Mouse (Mus musculus) midbrain, embryonic 14.5 days (tissue): ENCODE results near the gene P3h3. TPM values are rescaled to one million over a fixed set of nuclear protein-coding genes. Genes with fewer than 3 reads are reported as not detected.
"Not testable (repeated sequence)": the region's sequence is repeated elsewhere in the genome, so short reads cannot be mapped to it uniquely, and the experiment has no call there.

ENCODE experiments used
- ATAC-seq: fragments of 200-750 bp; cut with Nextera tagmentation; 2 replicates; pipeline ENCODE4 v1.8.0; 2017; ENCODE audit warnings: moderate number of reproducible peaks, moderate library complexity; ENCODE audit not compliant: low FRiP score, low TSS enrichment
- DNase-seq: peaks from one replicate; pipeline ENCODE4 v3.0.0-alpha.2; 2015
- H3K27ac ChIP-seq: fragments of 300-500 bp; sonication (generic); replicated peaks from 2 replicates; pipeline ENCODE4 v1.5.1; 2014; ENCODE audit warnings: mild to moderate bottlenecking, low read depth, low read length, moderate library complexity
- H3K27me3 ChIP-seq: fragments of 300-500 bp; sonication (generic); 2 replicates; pipeline ENCODE4 v1.6.1; 2014; ENCODE audit warnings: low read length, control low read depth, mixed read lengths; ENCODE audit not compliant: control insufficient read depth, insufficient read depth
- H3K36me3 ChIP-seq: fragments of 300-500 bp; sonication (generic); 2 replicates; pipeline ENCODE4 v1.6.1; 2014; ENCODE audit warnings: low read length, control low read depth; ENCODE audit not compliant: control insufficient read depth, insufficient read depth
- H3K4me1 ChIP-seq: fragments of 300-500 bp; sonication (generic); 2 replicates; pipeline ENCODE4 v1.6.1; 2014; ENCODE audit warnings: mild to moderate bottlenecking, antibody characterized with exemption, low read length, control low read depth; ENCODE audit not compliant: control insufficient read depth, insufficient read depth
- H3K4me2 ChIP-seq: fragments of 300-500 bp; sonication (generic); 2 replicates; pipeline ENCODE4 v1.6.1; 2014; ENCODE audit warnings: mild to moderate bottlenecking, low read length, moderate library complexity
- H3K4me3 ChIP-seq: fragments of 300-500 bp; sonication (generic); replicated peaks from 2 replicates; pipeline ENCODE4 v1.5.1; 2014; ENCODE audit warnings: low read depth, low read length
- H3K9ac ChIP-seq: fragments of 300-500 bp; sonication (generic); replicated peaks from 2 replicates; pipeline ENCODE4 v1.6.1; 2014; ENCODE audit warnings: mild to moderate bottlenecking, low read length, moderate library complexity
- H3K9me3 ChIP-seq: fragments of 300-500 bp; sonication (generic); 2 replicates; pipeline ENCODE4 v1.6.1; 2016; ENCODE audit warnings: low read length, control low read depth, mixed read lengths; ENCODE audit not compliant: control insufficient read depth
- WGBS: fragments of 180-500 bp; shearing (Covaris S2); extraction: QIAGEN DNeasy Blood & Tissue Kit; methylation state at CpG from one replicate; pipeline ENCODE4 v1.1.7; 2014; 5-methylcytosine and 5-hydroxymethylcytosine counted together
- polyA plus RNA-seq: library from polyadenylated mRNA; unstranded; fragments of >200 nt; fragmentation: Nextera tagmentation; extraction: Ambion mirVana; gene quantifications from 2 replicates; pipeline ENCODE4 v1.2.1, GENCODE M21; 2014

P3h3 gene
- polyA plus RNA-seq, 1 experiment from 2014 or later = 13.9 TPM

DNA sequence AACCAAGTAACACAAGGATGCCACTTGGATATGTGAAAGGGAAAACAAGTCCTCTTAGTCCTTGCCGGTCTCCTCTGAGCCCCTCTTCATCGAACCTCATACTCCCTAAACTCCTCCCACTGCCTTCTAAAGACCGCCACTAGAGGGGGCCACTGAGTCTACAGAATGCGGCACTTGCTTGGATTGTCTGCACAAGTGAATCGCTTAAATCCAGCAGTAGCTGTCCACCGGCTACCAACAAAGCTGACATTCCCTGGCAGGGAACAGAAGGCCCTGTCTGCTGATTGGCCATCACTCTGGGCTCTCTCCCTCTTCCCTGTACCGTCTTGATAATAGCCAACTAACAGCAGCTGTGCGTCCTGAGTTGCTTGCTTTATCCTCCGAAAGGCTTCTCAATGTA, 10.2 kb downstream of the P3h3 start:
- WGBS = 3% methylated on average over 9 of the region's 9 CpGs
- peak; percentile 97 for DNase-seq
- 0 out of 2 replicates have a peak overlapping the region, but pooled peaks have one; percentile 14 for H3K4me2 ChIP-seq
- H3K27ac ChIP-seq = peak overlapping the region; percentile 63
- no peak overlapping the region for H3K9ac ChIP-seq
- ATAC-seq = peak; percentile 84
- H3K4me1 ChIP-seq = no peaks in the 10 kb centered on the region
- H3K4me3 ChIP-seq = no peak overlapping the region
- H3K36me3 ChIP-seq = peaks cover 21% of the 10 kb centered on the region
- no peaks in the 10 kb centered on the region for H3K27me3 ChIP-seq
- H3K9me3 ChIP-seq = no peaks in the 10 kb centered on the region

DNA sequence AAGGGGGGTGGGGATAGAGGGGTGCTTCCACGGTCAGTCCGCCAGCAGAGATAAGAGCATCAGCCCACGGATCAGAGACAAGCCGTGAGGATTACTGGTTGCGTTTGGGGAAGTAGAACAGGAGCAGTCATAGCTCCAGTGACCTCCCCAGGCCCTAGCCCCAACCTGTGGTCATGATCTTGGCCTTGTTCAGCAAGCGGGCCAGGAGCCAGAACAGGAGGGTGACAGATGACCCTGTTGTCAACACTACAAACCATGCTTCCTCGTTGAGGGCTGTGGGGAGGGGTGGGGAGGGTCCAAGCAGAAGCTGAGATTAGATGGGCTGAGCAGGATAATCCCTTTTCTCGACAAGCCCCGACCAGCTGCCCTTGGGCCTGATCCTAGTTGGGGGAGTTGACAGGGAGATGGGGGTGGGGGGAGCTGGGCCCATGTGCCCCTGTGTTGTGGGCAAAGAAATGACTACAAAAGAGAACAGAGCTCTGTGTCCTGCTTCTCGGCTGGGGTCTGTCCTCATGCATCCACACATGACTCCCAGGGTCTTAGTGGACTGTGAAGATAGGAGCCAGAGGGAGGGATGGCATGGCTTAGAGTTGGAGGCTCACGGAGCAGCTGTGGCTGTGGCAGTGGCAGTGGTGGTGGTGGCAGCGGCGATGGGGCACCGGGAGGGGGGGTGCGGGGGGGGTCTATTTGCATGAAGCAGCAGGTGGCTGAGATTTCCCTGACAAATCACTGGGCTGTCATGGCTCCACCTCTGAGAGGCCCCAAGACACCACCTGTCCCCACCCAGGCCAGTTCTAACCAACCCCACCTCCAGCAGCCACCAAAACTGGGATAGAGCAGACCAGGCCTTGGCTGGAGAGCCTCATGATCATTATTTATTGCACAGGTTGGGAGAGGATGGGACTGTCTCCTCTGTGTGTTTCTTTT, 17.0 kb downstream of the P3h3 start, which contains the start of gene Gnb3:
TSS of gene Gnb3 (minus strand) at position 35 of the 927 bp plus-strand sequence.
- peaks cover 17% of the 10 kb centered on the region for H3K4me1 ChIP-seq
- no peaks in the 10 kb centered on the region for H3K27me3 ChIP-seq
- H3K4me2 ChIP-seq = peak within 1 kb of the TSS; percentile 30
- DNase-seq (peak; percentile 50), ATAC-seq (peak; percentile 69)
- peak within 1 kb of the TSS; percentile 62 for H3K27ac ChIP-seq
- 9% methylated on average over 15 of the region's 15 CpGs for WGBS
- peaks cover 12% of the 10 kb centered on the region; the same call in 1 of the 2 replicates for H3K36me3 ChIP-seq
- H3K9ac ChIP-seq = 0 out of 2 replicates have a peak within 1 kb of the TSS, but pooled peaks have one; percentile 23
- H3K9me3 ChIP-seq = no peaks in the 10 kb centered on the region
- H3K4me3 ChIP-seq = no peak within 1 kb of the TSS

DNA sequence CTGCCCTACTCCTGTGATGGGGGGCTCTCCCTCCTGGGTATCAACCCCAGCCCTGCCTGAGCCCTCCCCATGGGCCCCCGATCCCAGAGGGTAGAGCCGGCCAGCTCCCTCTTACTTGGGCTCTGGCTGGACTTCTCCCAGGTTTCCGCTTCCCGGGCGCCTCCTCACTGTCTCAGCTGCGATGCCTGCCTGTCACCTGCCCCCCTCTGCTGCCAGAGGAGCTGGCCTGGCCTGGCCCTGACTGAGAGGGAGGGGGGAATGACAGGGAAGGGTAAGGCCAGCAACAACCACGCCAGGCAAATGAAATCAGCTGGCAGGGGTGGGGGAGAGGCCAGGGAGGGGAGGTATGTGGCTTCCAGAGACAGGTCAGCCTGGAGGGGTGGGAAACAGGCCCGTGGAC, 17.7 kb downstream of the P3h3 start:
- no peaks in the 10 kb centered on the region for H3K27me3 ChIP-seq
- H3K27ac ChIP-seq = peak overlapping the region; percentile 62
- H3K4me2 ChIP-seq = peak overlapping the region; percentile 30
- H3K4me3 ChIP-seq = no peak overlapping the region
- H3K9me3 ChIP-seq = no peaks in the 10 kb centered on the region
- 7% methylated on average over 8 of the region's 8 CpGs for WGBS
- H3K4me1 ChIP-seq = peaks cover 17% of the 10 kb centered on the region
- 0 out of 2 replicates have a peak overlapping the region, but pooled peaks have one; percentile 23 for H3K9ac ChIP-seq
- 0 out of 2 replicates have a peak, but pooled peaks have one; percentile 37 for ATAC-seq
- peak; percentile 20 for DNase-seq
- peaks cover 7% of the 10 kb centered on the region; the same call in 1 of the 2 replicates for H3K36me3 ChIP-seq

DNA sequence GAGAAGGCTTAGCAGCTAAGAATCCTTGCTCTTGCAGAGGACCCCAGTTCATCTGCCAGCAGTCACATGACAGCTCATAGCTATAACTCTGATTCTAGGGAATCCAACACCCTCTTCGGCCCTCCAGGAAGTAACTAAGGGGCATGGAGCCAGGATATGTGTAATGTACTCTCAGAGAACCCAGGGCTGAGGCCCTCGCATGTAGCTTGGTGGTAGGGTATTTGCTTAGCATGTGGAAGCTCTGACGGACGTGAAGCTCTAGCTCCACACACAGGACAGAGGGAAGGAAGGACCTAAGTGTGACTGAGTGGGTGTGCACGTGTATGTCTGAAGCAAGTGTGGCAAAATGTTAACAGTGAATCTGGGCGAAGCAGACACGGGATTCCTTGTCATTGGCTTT, 21.1 kb downstream of the P3h3 start:
- DNase-seq = no peak
- H3K4me2 ChIP-seq = no peak overlapping the region
- no peak overlapping the region for H3K27ac ChIP-seq
- no peaks in the 10 kb centered on the region for H3K9me3 ChIP-seq
- peaks cover 17% of the 10 kb centered on the region for H3K4me1 ChIP-seq
- no peaks in the 10 kb centered on the region for H3K27me3 ChIP-seq
- ATAC-seq = no peak
- H3K36me3 ChIP-seq = no peaks in the 10 kb centered on the region; the same call in 1 of the 2 replicates
- 84% methylated on average over 7 of the region's 7 CpGs for WGBS
- H3K4me3 ChIP-seq = no peak overlapping the region
- H3K9ac ChIP-seq = no peak overlapping the region

DNA sequence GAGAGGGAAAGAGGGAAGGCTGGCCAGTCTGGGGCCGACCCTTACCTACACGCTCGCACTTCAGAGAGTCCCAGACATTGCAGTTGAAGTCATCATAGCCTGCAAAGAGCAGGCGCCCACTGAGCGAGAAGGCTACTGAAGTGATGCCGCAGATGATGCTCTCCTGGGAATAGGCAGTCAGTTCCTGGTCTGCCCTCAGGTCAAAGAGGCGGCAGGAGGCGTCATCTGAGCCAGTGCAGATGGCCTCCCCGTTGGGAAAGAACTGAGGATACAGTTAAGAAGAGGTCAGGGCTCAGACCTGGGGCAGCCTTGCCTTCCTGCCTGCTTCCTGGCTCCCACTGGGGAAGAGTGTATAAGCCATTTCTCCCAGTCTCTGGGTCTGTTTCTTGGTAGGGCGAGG, 22.0 kb downstream of the P3h3 start:
- H3K4me2 ChIP-seq = no peak overlapping the region
- DNase-seq (no peak), ATAC-seq (no peak)
- WGBS = 68% methylated on average over 10 of the region's 10 CpGs
- H3K27me3 ChIP-seq = no peaks in the 10 kb centered on the region
- no peak overlapping the region for H3K4me3 ChIP-seq
- H3K9ac ChIP-seq = no peak overlapping the region
- peaks cover 14% of the 10 kb centered on the region for H3K4me1 ChIP-seq
- H3K9me3 ChIP-seq = no peaks in the 10 kb centered on the region
- no peak overlapping the region for H3K27ac ChIP-seq
- H3K36me3 ChIP-seq = no peaks in the 10 kb centered on the region

GRCm38 (mm10) chr6:124834512-124835081, 23.0 kb downstream of the P3h3 start:
- H3K4me1 ChIP-seq = peaks cover 9% of the 10 kb centered on the region
- H3K36me3 ChIP-seq = no peaks in the 10 kb centered on the region
- H3K9ac ChIP-seq = no peak overlapping the region
- H3K27me3 ChIP-seq = no peaks in the 10 kb centered on the region
- H3K4me3 ChIP-seq = no peak overlapping the region
- no peak for DNase-seq
- WGBS = 83% methylated on average over 6 of the region's 6 CpGs
- ATAC-seq = no peak
- no peak overlapping the region for H3K4me2 ChIP-seq
- H3K27ac ChIP-seq = no peak overlapping the region
- no peaks in the 10 kb centered on the region for H3K9me3 ChIP-seq

DNA sequence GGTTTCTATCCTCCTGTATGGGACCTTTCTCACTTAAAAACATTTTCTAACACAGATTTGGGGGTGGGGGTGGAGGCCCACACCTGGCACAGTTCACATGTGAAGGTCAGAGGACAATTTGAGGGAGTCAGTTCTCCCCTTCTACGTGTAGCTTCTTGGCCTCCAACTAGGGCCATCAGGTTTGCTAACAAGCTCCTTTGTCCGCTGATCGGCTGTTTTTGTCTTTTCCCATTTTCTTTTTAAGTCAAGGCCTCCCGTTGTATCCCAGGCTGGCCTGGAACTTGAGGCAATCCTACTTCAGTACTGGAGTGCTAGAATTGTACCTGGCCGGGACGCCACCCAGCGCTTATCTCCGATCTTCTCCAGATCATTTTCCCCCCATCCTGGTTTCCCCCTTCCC, 25.9 kb downstream of the P3h3 start:
- H3K27ac ChIP-seq = no peak overlapping the region
- no peak overlapping the region for H3K4me3 ChIP-seq
- H3K27me3 ChIP-seq = no peaks in the 10 kb centered on the region
- DNase-seq (no peak), ATAC-seq (no peak)
- H3K9ac ChIP-seq = no peak overlapping the region
- H3K4me1 ChIP-seq = peaks cover 15% of the 10 kb centered on the region
- 95% methylated on average over 8 of the region's 8 CpGs for WGBS
- H3K36me3 ChIP-seq = 0 out of 2 replicates have a peak, but pooled peaks cover 4% of the 10 kb centered on the region
- no peaks in the 10 kb centered on the region for H3K9me3 ChIP-seq
- no peak overlapping the region for H3K4me2 ChIP-seq

GRCm38 (mm10) chr6:124831199-124831598, 26.4 kb downstream of the P3h3 start:
- H3K4me2 ChIP-seq = peak overlapping the region; percentile 67; the same call in 1 of the 2 replicates
- H3K27ac ChIP-seq, DNase-seq, ATAC-seq, H3K9me3 ChIP-seq, H3K4me3 ChIP-seq, H3K9ac ChIP-seq, H3K27me3 ChIP-seq, H3K36me3 ChIP-seq: not testable (repeated sequence)
- WGBS = 92% methylated on average over 4 of the region's 4 CpGs
- H3K4me1 ChIP-seq = peaks cover 15% of the 10 kb centered on the region
